Mouse (Mus musculus) CH12.LX (cell line): ENCODE data around the gene Tasp1. TPM values are rescaled to one million over a fixed set of nuclear protein-coding genes. Genes with fewer than 3 reads are reported as not detected.

Source experiments
- DNase-seq: peaks from one replicate; pipeline ENCODE4 v3.0.0-alpha.2; 2013; ENCODE audit errors: extremely low read depth
- H3K27ac ChIP-seq: 2 replicates; pipeline ENCODE4 v1.5.1; 2012; ENCODE audit warnings: low read depth, mild to moderate bottlenecking, control low read depth, moderate library complexity; ENCODE audit not compliant: insufficient read depth
- H3K27me3 ChIP-seq: replicated peaks from 2 replicates; pipeline ENCODE3; 2012; ENCODE audit warnings: inconsistent platforms
- H3K36me3 ChIP-seq, 2 experiments: replicated peaks in 1 of 2; 2 replicates each; pipeline versions ENCODE3 to v1.6.1; 2012; ENCODE audit warnings: inconsistent platforms in 1 of 2, low read length in 1 of 2, mild to moderate bottlenecking in 1 of 2, mixed read lengths in 1 of 2, moderate library complexity in 1 of 2; ENCODE audit not compliant: control insufficient read depth in 1 of 2, insufficient read depth in 1 of 2
- H3K4me1 ChIP-seq, 2 experiments: 2 replicates each; pipeline ENCODE4 v1.6.1; 2012; ENCODE audit warnings: inconsistent platforms in 1 of 2, moderate library complexity in 1 of 2; ENCODE audit not compliant: insufficient read depth in 2 of 2, control insufficient read depth in 1 of 2
- H3K4me2 ChIP-seq: 2 replicates; pipeline ENCODE4 v1.6.1; 2012; ENCODE audit warnings: low read depth, mild to moderate bottlenecking, control low read depth; ENCODE audit not compliant: poor library complexity, insufficient read depth, severe bottlenecking
- H3K4me3 ChIP-seq, 3 experiments: fragments of 150-350 bp in 1 of 3; sonication (generic) in 1 of 3; replicated peaks in 1 of 3; 2 replicates each; pipeline versions ENCODE3 to v1.5.1; 2011 to 2012; ENCODE audit warnings: low read depth in 2 of 3, low read length in 2 of 3, mild to moderate bottlenecking in 2 of 3, moderate library complexity in 2 of 3, control low read depth in 1 of 3, improper control_type of control experiment in 1 of 3, inconsistent platforms in 1 of 3, mixed read lengths in 1 of 3; ENCODE audit not compliant: poor library complexity in 1 of 3
- H3K79me2 ChIP-seq: replicated peaks from 2 replicates; pipeline ENCODE4 v1.6.1; 2012; ENCODE audit warnings: mild to moderate bottlenecking, moderate library complexity; ENCODE audit not compliant: control insufficient read depth, poor library complexity, insufficient read depth, severe bottlenecking; ENCODE audit errors: extremely low read depth
- H3K9ac ChIP-seq: 2 replicates; pipeline ENCODE4 v1.6.1; 2012; ENCODE audit warnings: low read depth, mild to moderate bottlenecking, control low read depth, moderate library complexity; ENCODE audit not compliant: insufficient read depth
- H3K9me3 ChIP-seq: replicated peaks from 2 replicates; pipeline ENCODE3; 2012; ENCODE audit warnings: low read length, inconsistent platforms, mixed read lengths
- BHLHE40 ChIP-seq: IDR thresholded peaks from 2 replicates; pipeline ENCODE4 v1.6.1; 2011; ENCODE audit warnings: mild to moderate bottlenecking, low read depth, low read length, improper control_type of control experiment
- CHD1 ChIP-seq: IDR thresholded peaks from 2 replicates; pipeline ENCODE4 v1.6.1; 2012; ENCODE audit warnings: low read depth, low read length, improper control_type of control experiment, inconsistent platforms
- GABPA ChIP-seq: IDR thresholded peaks from 2 replicates; pipeline ENCODE4 v1.6.1; 2012; ENCODE audit warnings: low read depth, low read length, improper control_type of control experiment, inconsistent platforms; ENCODE audit not compliant: insufficient replicate concordance
- HCFC1 ChIP-seq: IDR thresholded peaks from 2 replicates; pipeline ENCODE4 v1.6.1; 2012; ENCODE audit warnings: low read depth, mild to moderate bottlenecking, inconsistent platforms, low read length, improper control_type of control experiment
- JUND ChIP-seq: conservative IDR thresholded peaks from 2 replicates; pipeline ENCODE4 v1.6.1; 2011; ENCODE audit warnings: low read depth, low read length, improper control_type of control experiment
- MAFK ChIP-seq: IDR thresholded peaks from 2 replicates; pipeline ENCODE4 v1.6.1; 2011; ENCODE audit warnings: low read length, improper control_type of control experiment; ENCODE audit not compliant: insufficient replicate concordance
- MXI1 ChIP-seq: IDR thresholded peaks from 2 replicates; pipeline ENCODE4 v1.6.1; 2011; ENCODE audit warnings: mild to moderate bottlenecking, low read depth, low read length, improper control_type of control experiment
- MYC ChIP-seq: IDR thresholded peaks from 2 replicates; pipeline ENCODE4 v1.6.1; 2011; ENCODE audit warnings: low read depth, mild to moderate bottlenecking, improper control_type of control experiment, low read length
- PAX5 ChIP-seq: IDR thresholded peaks from 2 replicates; pipeline ENCODE4 v1.6.1; 2012; ENCODE audit warnings: low read length, inconsistent platforms, mixed read lengths
- POLR2A ChIP-seq: IDR thresholded peaks from 2 replicates; pipeline ENCODE4 v1.6.1; 2011; ENCODE audit warnings: low read depth, mild to moderate bottlenecking, improper control_type of control experiment, low read length
- POLR2AphosphoS2 ChIP-seq: IDR thresholded peaks from 2 replicates; pipeline ENCODE4 v1.6.1; 2011; ENCODE audit warnings: low read depth, low read length, improper control_type of control experiment
- RCOR1 ChIP-seq: conservative IDR thresholded peaks from 2 replicates; pipeline ENCODE4 v1.6.1; 2012; ENCODE audit warnings: low read depth, mild to moderate bottlenecking, inconsistent platforms, low read length, improper control_type of control experiment
- SIN3A ChIP-seq: IDR thresholded peaks from 2 replicates; pipeline ENCODE4 v1.6.1; 2012; ENCODE audit warnings: low read length, improper control_type of control experiment, inconsistent platforms
- SMC3 ChIP-seq: IDR thresholded peaks from 2 replicates; pipeline ENCODE4 v1.6.1; 2011; ENCODE audit warnings: low read depth, low read length, improper control_type of control experiment
- TBP ChIP-seq: conservative IDR thresholded peaks from 2 replicates; pipeline ENCODE4 v1.6.1; 2011; ENCODE audit warnings: low read depth, low read length, improper control_type of control experiment
- UBTF ChIP-seq: IDR thresholded peaks from 2 replicates; pipeline ENCODE4 v1.6.1; 2012; ENCODE audit warnings: low read depth, mild to moderate bottlenecking, inconsistent platforms, low read length, improper control_type of control experiment, moderate library complexity
- USF1 ChIP-seq: IDR thresholded peaks from 2 replicates; pipeline ENCODE4 v1.6.1; 2014; ENCODE audit warnings: low read depth, mild to moderate bottlenecking, inconsistent platforms, low read length, improper control_type of control experiment
- USF2 ChIP-seq: conservative IDR thresholded peaks from 2 replicates; pipeline ENCODE4 v1.6.1; 2011; ENCODE audit warnings: low read depth, low read length, improper control_type of control experiment
- ZMIZ1 ChIP-seq: IDR thresholded peaks from 2 replicates; pipeline ENCODE4 v1.6.1; 2012; ENCODE audit warnings: low read depth, mild to moderate bottlenecking, inconsistent platforms, low read length, improper control_type of control experiment
- dilution Hi-C: fragments of 300-500 bp; cut with MboI; formaldehyde crosslinking; loops from 2 replicates; pipeline ENCODE4 v1.14.3; 2020; ENCODE audit warnings: low sequenced_read_pairs; ENCODE audit not compliant: extremely low pct_unique_long_range_greater_than_20kb, extremely low pct_ligation_motif_present
- in situ Hi-C: fragments of 300-500 bp; cut with MboI; formaldehyde crosslinking; loops from 3 replicates; pipeline ENCODE4 v1.14.3; 2019; ENCODE audit warnings: low sequenced_read_pairs, low pct_ligation_motif_present, low pct_unique_long_range_greater_than_20kb, mixed read lengths
- polyA plus RNA-seq: library from polyadenylated mRNA; unstranded; fragments of >175 nt; gene quantifications from 2 replicates; pipeline ENCODE4 v1.2.1, GENCODE M21; 2012; ENCODE audit warnings: low read depth; ENCODE audit not compliant: insufficient read length
- total RNA-seq, 2 experiments: library from RNA; depleted of rRNA; stranded (reverse); fragments of 300-350 nt in 1 of 2; fragments of >200 nt in 1 of 2; gene quantifications; 2 replicates each; pipeline ENCODE4 v1.2.3; 2012 to 2014

Tasp1 gene
- total and polyA plus RNA-seq, 3 experiments = 28.8 to 64.5 (median 28.9) TPM

GRCm38 (mm10) chr2:140093433-140093832 lies 26.8 kb upstream of the Tasp1 start:
- H3K9ac ChIP-seq = no peak overlapping the region
- in situ Hi-C loops = no loop called here
- no peak overlapping the region for H3K4me3 ChIP-seq
- no peak overlapping the region for H3K27ac ChIP-seq
- no peaks in the 10 kb centered on the region for H3K79me2 ChIP-seq
- no peaks in the 10 kb centered on the region for H3K27me3 ChIP-seq
- H3K4me1 ChIP-seq = peaks cover 0 to 5% of the 10 kb centered on the region in 2 experiments; a peak in 1 of 4 replicates
- TF ChIP-seq TBP (no peak), GABPA (no peak), RCOR1 (no peak), HCFC1 (no peak), USF2 (no peak), PAX5 (no peak), UBTF (no peak), ZMIZ1 (no peak), CHD1 (no peak), MXI1 (no peak), JUND (no peak), USF1 (no peak), MAFK (no peak), POLR2A (no peak), POLR2AphosphoS2 (no peak), MYC (no peak), SMC3 (no peak), SIN3A (no peak)
- TF ChIP-seq, all 38 proteins: peak for 0
- H3K36me3 ChIP-seq = no peaks in the 10 kb centered on the region
- dilution Hi-C loops = no loop called here
- DNase-seq = no peak
- no peaks in the 10 kb centered on the region for H3K9me3 ChIP-seq
- no peak overlapping the region for H3K4me2 ChIP-seq

DNA sequence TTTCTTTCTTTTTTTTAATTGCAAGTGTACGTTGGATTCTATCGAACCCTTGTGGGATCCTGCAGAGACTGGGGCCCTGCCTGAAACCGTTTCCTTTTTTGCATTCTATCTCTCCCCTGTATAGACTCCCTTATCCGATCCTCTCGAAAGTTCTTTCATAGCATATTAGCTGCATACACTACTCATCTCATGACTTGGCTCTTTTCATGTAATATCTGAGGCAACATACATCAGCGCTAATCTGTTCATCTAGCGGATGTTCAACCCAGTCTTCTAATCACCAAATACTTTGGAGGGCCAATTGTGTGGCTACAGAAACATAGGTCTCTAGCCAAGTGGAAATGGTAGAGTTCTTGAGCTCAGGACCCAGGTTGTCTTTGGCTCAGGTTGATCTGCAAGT lies 17.6 kb upstream of the Tasp1 start:
- H3K36me3 ChIP-seq = no peaks in the 10 kb centered on the region
- DNase-seq = no peak
- H3K27ac ChIP-seq = no peak overlapping the region
- in situ Hi-C loops = no loop called here
- H3K79me2 ChIP-seq = no peaks in the 10 kb centered on the region
- no peaks in the 10 kb centered on the region for H3K9me3 ChIP-seq
- no peak overlapping the region for H3K4me2 ChIP-seq
- H3K9ac ChIP-seq = no peak overlapping the region
- H3K4me3 ChIP-seq = no peak overlapping the region
- no peak for TF ChIP-seq BHLHE40
- no peaks in the 10 kb centered on the region for H3K4me1 ChIP-seq
- dilution Hi-C loops = no loop called here
- H3K27me3 ChIP-seq = no peaks in the 10 kb centered on the region
